ENCODE assay signal across 8 mouse cellular contexts in genomic region chr4:100779695-100780094, GRCm38 (mm10). TPM values are rescaled to one million over a fixed set of nuclear protein-coding genes. Genes with fewer than 3 reads are reported as not detected.
DNase-seq lines count a peak whose midpoint lies in the region; ATAC-seq and TF ChIP-seq lines count a peak whose summit lies in the region.

No protein-coding gene starts in this region.

- H3K4me1 ChIP-seq in heart, embryonic 10.5 days: peaks cover 37% of the 10 kb centered on the region
- H3K4me1 ChIP-seq in heart, adult 2 months (ENCODE audit: control insufficient read depth, insufficient read depth, low read length): peaks cover 2% of the 10 kb centered on the region; the same call in 1 of the 2 replicates
- peaks cover 2% of the 10 kb centered on the region; the same call in 1 of the 2 replicates for H3K4me1 ChIP-seq in hindbrain, embryonic 11.5 days (replicated peaks; ENCODE audit: control insufficient read depth, insufficient read depth, low read length)
- peaks cover 63% of the 10 kb centered on the region for H3K4me1 ChIP-seq in midbrain, embryonic 13.5 days (replicated peaks)

- TF ChIP-seq CTCF in heart, adult 2 months (IDR thresholded peaks at IDR 0.05): no peak

- H3K4me3 ChIP-seq in heart, embryonic 10.5 days: peak overlapping the region; percentile 19; the same call in 1 of the 2 replicates
- no peak overlapping the region for H3K4me3 ChIP-seq in heart, adult 2 months
- peak overlapping the region; percentile 59 for H3K4me3 ChIP-seq in hindbrain, embryonic 11.5 days (ENCODE audit: low read depth, low read length)
- peak overlapping the region; percentile 98 for H3K4me3 ChIP-seq in midbrain, embryonic 13.5 days (replicated peaks)

- H3K27ac ChIP-seq in heart, embryonic 10.5 days: no peak overlapping the region
- no peak overlapping the region for H3K27ac ChIP-seq in heart, adult 2 months
- H3K27ac ChIP-seq in hindbrain, embryonic 11.5 days (ENCODE audit: low read depth, low read length): no peak overlapping the region
- peak overlapping the region; percentile 96 for H3K27ac ChIP-seq in midbrain, embryonic 13.5 days

- peak overlapping the region; percentile 79 for H3K4me2 ChIP-seq in hindbrain, embryonic 11.5 days (replicated peaks; ENCODE audit: low read depth, low read length)
- peak overlapping the region; percentile 82 for H3K4me2 ChIP-seq in midbrain, embryonic 13.5 days (replicated peaks)

- WGBS in heart, embryonic 10.5 days: 28% methylated on average over 5 of the region's 5 CpGs
- 93% methylated on average over 5 of the region's 5 CpGs for WGBS in heart, adult 2 months
- WGBS in hindbrain, embryonic 11.5 days: 5% methylated on average over 5 of the region's 5 CpGs
- WGBS in midbrain, embryonic 13.5 days: 4% methylated on average over 5 of the region's 5 CpGs

- no peak overlapping the region for H3K9ac ChIP-seq in heart, adult 2 months (ENCODE audit: low read depth, low read length)
- no peak overlapping the region for H3K9ac ChIP-seq in hindbrain, embryonic 11.5 days (ENCODE audit: low read depth, low read length)
- peak overlapping the region; percentile 96 for H3K9ac ChIP-seq in midbrain, embryonic 13.5 days (replicated peaks)

- 0 out of 2 replicates have a peak, but pooled peaks cover 6% of the 10 kb centered on the region for H3K27me3 ChIP-seq in heart, embryonic 10.5 days (ENCODE audit: insufficient read depth, poor library complexity, severe bottlenecking)
- no peaks in the 10 kb centered on the region; the same call in 1 of the 2 replicates for H3K27me3 ChIP-seq in heart, adult 2 months (ENCODE audit: control insufficient read depth, insufficient read depth, low read length)
- no peaks in the 10 kb centered on the region for H3K27me3 ChIP-seq in hindbrain, embryonic 11.5 days (ENCODE audit: control insufficient read depth, insufficient read depth, low read length)
- no peaks in the 10 kb centered on the region for H3K27me3 ChIP-seq in midbrain, embryonic 13.5 days

- no peak for DNase-seq in heart, embryonic 10.5 days (ENCODE audit: low spot score)
- DNase-seq in heart, adult 2 months: no peak
- DNase-seq in embryo, embryonic 10 days (ENCODE audit: low spot score): peak; percentile 61
- peak; percentile 42 for DNase-seq in hindbrain, embryonic 11.5 days (ENCODE audit: low spot score)
- DNase-seq in left cerebral cortex, postnatal 36 days (ENCODE audit: low spot score in 2 of 2): no peak
- no peak for DNase-seq in layer of hippocampus, postnatal 10 days (ENCODE audit: low spot score in 2 of 2)

- intact Hi-C loops in heart, adult 2 months (cut with DNase I): loop anchor here (5.0 to 10.0 kb wide), 2 partner anchors 105 to 208 kb away; no protein-coding TSS in a partner anchor
- intact Hi-C loops in left cerebral cortex, postnatal 36 days (cut with DNase I): loop anchor here (5.0 to 10.0 kb wide), 4 partner anchors 135 to 368 kb away; no protein-coding TSS in a partner anchor

- H3K79me2 ChIP-seq in heart, adult 2 months (replicated peaks; ENCODE audit: control insufficient read depth, insufficient read depth, low read length): no peaks in the 10 kb centered on the region

- H3K9me3 ChIP-seq in heart, embryonic 10.5 days: no peaks in the 10 kb centered on the region
- H3K9me3 ChIP-seq in hindbrain, embryonic 11.5 days (ENCODE audit: control insufficient read depth, low read length): no peaks in the 10 kb centered on the region
- no peaks in the 10 kb centered on the region for H3K9me3 ChIP-seq in midbrain, embryonic 13.5 days

- no peak for ATAC-seq in hindbrain, embryonic 11.5 days (ENCODE audit: low FRiP score)
- ATAC-seq in midbrain, embryonic 13.5 days: no peak
- no peak for ATAC-seq in activated CD4-positive, CD25-positive, alpha-beta regulatory T cell, adult 4 months

- no peaks in the 10 kb centered on the region for H3K36me3 ChIP-seq in heart, embryonic 10.5 days
- no peaks in the 10 kb centered on the region for H3K36me3 ChIP-seq in heart, adult 2 months (ENCODE audit: control insufficient read depth, insufficient read depth, low read length)
- no peaks in the 10 kb centered on the region for H3K36me3 ChIP-seq in hindbrain, embryonic 11.5 days (ENCODE audit: control insufficient read depth, insufficient read depth, low read length)
- no peaks in the 10 kb centered on the region for H3K36me3 ChIP-seq in midbrain, embryonic 13.5 days

- no peak for TF ChIP-seq EP300 in heart, adult 2 months (IDR thresholded peaks at IDR 0.05; ENCODE audit: insufficient read depth, low read depth, low read length)

- TF ChIP-seq POLR2A in heart, adult 2 months (IDR thresholded peaks at IDR 0.05; ENCODE audit: insufficient read depth, low read depth, low read length): no peak

RNA-seq across cellular contexts. Expression of gene Cachd1, which starts 3.2 kb away (rescaled TPM):
- 8.7 and 17.2 TPM in 2 replicates for polyA plus RNA-seq in heart, embryonic 10.5 days (2016; fragmentation: Nextera tagmentation; extraction: Ambion mirVana)
- total RNA-seq in heart, adult 2 months (2021): 1 to 10 TPM; 2.0 to 3.5 TPM
- 5.1 and 6.1 TPM in 2 replicates for polyA plus RNA-seq in heart, adult 2 months (2012; rRNA removed)
- 23.4 and 26.0 TPM in 2 replicates for polyA plus RNA-seq in hindbrain, embryonic 11.5 days (2014; fragmentation: Nextera tagmentation; extraction: Ambion mirVana)
- polyA plus RNA-seq in midbrain, embryonic 13.5 days (2015; fragmentation: Nextera tagmentation; extraction: Ambion mirVana): 30.0 and 38.9 TPM in 2 replicates
- polyA plus RNA-seq in activated CD4-positive, CD25-positive, alpha-beta regulatory T cell, adult 4 months (2017; shearing (Covaris generic)): not detected
- total RNA-seq in left cerebral cortex, postnatal 36 days (2021): 10 to 100 TPM; 13.6 to 16.9 TPM
- total RNA-seq in layer of hippocampus, postnatal 10 days (2021): 10 to 100 TPM; 33.6 to 42.9 TPM

Comparison
In these comparisons a context has a peak if more than half of its experiments do, and no peak if none do; other contexts are left out.
1. DNase-seq: peak in embryo, embryonic 10 days (single experiment) and hindbrain, embryonic 11.5 days (single experiment); none in heart, embryonic 10.5 days (single experiment), heart, adult 2 months (0 of 2), left cerebral cortex, postnatal 36 days (0 of 2) and layer of hippocampus, postnatal 10 days (0 of 2).